Mouse (Mus musculus): ENCODE data around the gene Cytip. TPM values are rescaled to one million over a fixed set of nuclear protein-coding genes. Genes with fewer than 3 reads are reported as not detected.

Cytip gene
- polyA plus RNA-seq, 1 experiment from 2014 or later: 2.2 TPM

DNA sequence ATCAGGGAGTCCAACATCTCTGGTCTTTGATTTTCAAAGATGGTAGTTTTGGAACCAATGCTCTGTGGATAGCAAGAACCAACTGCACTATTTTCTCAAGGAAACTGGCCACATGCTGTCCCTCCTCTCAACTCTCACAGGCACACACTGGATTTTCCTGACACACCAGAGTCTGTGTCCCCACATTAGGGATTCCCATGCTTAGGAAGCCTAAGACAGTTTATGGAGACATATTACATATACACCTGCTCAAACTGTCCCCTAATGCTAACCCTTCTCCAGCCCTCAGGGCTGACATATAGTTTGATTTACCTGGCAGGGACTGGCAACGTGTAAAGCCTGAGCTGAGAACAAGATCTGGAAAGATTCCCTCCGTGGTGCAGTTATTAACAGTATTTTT lies 37.2 kb downstream of the Cytip start:
- no peak for ATAC-seq (ENCODE audit: insufficient read depth, low FRiP score)
- no peak overlapping the region for H3K27ac ChIP-seq (ENCODE audit: low read length)
- WGBS: 76% methylated on average over 2 of the region's 2 CpGs

DNA sequence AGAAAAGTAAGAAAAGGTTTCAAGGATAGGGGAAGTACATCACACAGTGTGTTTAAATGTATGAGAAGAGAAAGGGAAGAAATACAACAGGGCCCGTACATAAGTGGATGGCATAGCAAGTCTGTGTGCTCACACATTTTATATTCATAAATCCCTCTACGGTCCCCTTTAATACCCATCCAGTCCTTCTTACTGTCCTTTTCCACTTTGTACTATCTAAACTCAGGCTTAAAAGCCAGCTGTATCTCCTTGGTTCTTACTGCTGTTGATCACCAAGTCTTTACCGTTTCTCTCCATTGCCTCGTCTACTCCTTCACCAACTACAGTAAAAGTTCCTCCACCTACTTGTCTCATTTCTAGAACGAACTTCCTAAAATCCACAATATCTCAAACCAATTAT lies 37.9 kb downstream of the Cytip start:
- no peaks in the 10 kb centered on the region for H3K4me1 ChIP-seq (ENCODE audit: control insufficient read depth, insufficient read depth, low read length)
- 90% methylated on average over 5 of the region's 5 CpGs for WGBS
- H3K4me3 ChIP-seq (replicated peaks; ENCODE audit: low read length): no peak overlapping the region
- H3K9me3 ChIP-seq (replicated peaks; ENCODE audit: control insufficient read depth, low read length): no peaks in the 10 kb centered on the region
- no peaks in the 10 kb centered on the region for H3K36me3 ChIP-seq (ENCODE audit: control insufficient read depth, insufficient read depth, low read length)
- no peak overlapping the region for H3K27ac ChIP-seq (ENCODE audit: low read length)
- no peak overlapping the region for H3K9ac ChIP-seq (ENCODE audit: low read length)
- ATAC-seq (ENCODE audit: insufficient read depth, low FRiP score): no peak
- no peaks in the 10 kb centered on the region for H3K27me3 ChIP-seq (ENCODE audit: control insufficient read depth, insufficient read depth, low read length)
- H3K4me2 ChIP-seq (ENCODE audit: low read depth, low read length): no peak overlapping the region

More for the DNA sequence above, 37.2 kb downstream of the Cytip start:
- Histone ChIP-seq H3K4me3 (replicated peaks; ENCODE audit: low read length) (no peak overlapping the region), H3K9ac (ENCODE audit: low read length) (no peak overlapping the region), H3K4me1 (ENCODE audit: control insufficient read depth, insufficient read depth, low read length) (no peaks in the 10 kb centered on the region), H3K4me2 (ENCODE audit: low read depth, low read length) (no peak overlapping the region), H3K27me3 (ENCODE audit: control insufficient read depth, insufficient read depth, low read length) (no peaks in the 10 kb centered on the region), H3K9me3 (replicated peaks; ENCODE audit: control insufficient read depth, low read length) (no peaks in the 10 kb centered on the region), H3K36me3 (ENCODE audit: control insufficient read depth, insufficient read depth, low read length) (no peaks in the 10 kb centered on the region)

DNA sequence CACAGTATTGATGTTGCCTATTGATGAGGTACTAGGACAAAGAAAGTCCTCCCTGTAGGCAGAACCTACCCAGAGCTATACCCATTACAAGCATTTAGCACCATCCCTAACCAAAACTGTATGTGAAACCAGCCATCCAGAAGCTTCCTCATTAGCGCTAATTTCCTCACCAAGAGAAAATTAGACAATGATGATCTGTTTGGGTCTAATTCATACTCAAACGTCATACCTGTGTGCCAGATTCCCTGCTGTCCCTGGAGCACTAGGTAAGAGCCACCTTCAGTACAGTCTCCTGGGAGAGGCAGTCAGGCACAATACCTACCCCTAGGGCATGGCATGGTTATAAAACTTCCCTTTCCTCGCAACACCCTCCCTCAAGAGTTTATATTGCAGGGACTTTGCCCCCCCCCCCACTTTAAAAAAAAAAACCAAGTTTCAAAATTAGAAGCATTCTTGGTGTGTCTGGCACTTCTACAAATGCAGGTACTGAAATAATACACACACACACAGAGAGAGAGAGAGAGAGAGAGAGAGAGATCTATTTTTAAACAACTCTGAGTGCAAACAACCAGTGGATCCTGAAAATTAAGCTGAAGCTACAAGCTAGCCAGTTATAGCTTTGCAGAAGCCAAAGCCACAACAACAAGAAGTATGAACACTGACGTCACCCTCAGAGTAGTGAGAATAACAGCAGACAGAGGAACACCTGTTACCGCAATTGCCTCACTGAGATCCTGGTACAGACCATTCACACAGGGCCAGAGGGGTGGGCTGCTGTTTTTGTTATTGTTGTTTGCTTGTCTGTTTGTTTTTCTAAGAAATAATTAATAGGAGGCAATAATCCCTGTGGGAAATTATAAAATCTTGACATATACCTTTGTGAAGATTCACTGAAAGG lies 38.6 kb downstream of the Cytip start:
- H3K27me3 ChIP-seq (ENCODE audit: control insufficient read depth, insufficient read depth, low read length): no peaks in the 10 kb centered on the region
- no peak overlapping the region for H3K4me3 ChIP-seq (replicated peaks; ENCODE audit: low read length)
- 80% methylated on average over 5 of the region's 5 CpGs for WGBS
- H3K4me1 ChIP-seq (ENCODE audit: control insufficient read depth, insufficient read depth, low read length): no peaks in the 10 kb centered on the region
- H3K4me2 ChIP-seq (ENCODE audit: low read depth, low read length): no peak overlapping the region
- no peak for ATAC-seq (ENCODE audit: insufficient read depth, low FRiP score)
- no peak overlapping the region for H3K9ac ChIP-seq (ENCODE audit: low read length)
- no peak overlapping the region for H3K27ac ChIP-seq (ENCODE audit: low read length)
- no peaks in the 10 kb centered on the region for H3K36me3 ChIP-seq (ENCODE audit: control insufficient read depth, insufficient read depth, low read length)
- H3K9me3 ChIP-seq (replicated peaks; ENCODE audit: control insufficient read depth, low read length): no peaks in the 10 kb centered on the region

DNA sequence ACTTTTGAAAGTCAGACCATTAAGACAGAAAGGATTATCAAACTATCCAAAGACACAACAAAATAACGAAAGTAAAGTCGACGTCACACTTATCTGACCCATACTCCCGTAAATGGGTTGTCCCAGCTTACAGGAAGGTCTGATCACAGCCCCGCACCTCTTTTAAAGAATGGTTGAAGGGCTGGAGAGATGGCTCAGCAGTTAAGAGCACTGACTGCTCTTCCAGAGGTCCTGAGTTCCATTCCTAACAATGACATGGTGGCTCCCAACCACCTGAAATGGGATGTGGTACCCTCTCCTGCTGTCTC lies 39.3 kb downstream of the Cytip start:
- no peak for ATAC-seq (ENCODE audit: insufficient read depth, low FRiP score)
- 73% methylated on average over 5 of the region's 5 CpGs for WGBS
- no peak overlapping the region for H3K4me2 ChIP-seq (ENCODE audit: low read depth, low read length)
- H3K9me3 ChIP-seq (replicated peaks; ENCODE audit: control insufficient read depth, low read length): no peaks in the 10 kb centered on the region
- H3K4me3 ChIP-seq (replicated peaks; ENCODE audit: low read length): no peak overlapping the region
- H3K4me1 ChIP-seq (ENCODE audit: control insufficient read depth, insufficient read depth, low read length): no peaks in the 10 kb centered on the region
- no peaks in the 10 kb centered on the region for H3K36me3 ChIP-seq (ENCODE audit: control insufficient read depth, insufficient read depth, low read length)
- no peak overlapping the region for H3K9ac ChIP-seq (ENCODE audit: low read length)
- no peaks in the 10 kb centered on the region for H3K27me3 ChIP-seq (ENCODE audit: control insufficient read depth, insufficient read depth, low read length)
- H3K27ac ChIP-seq (ENCODE audit: low read length): no peak overlapping the region

DNA sequence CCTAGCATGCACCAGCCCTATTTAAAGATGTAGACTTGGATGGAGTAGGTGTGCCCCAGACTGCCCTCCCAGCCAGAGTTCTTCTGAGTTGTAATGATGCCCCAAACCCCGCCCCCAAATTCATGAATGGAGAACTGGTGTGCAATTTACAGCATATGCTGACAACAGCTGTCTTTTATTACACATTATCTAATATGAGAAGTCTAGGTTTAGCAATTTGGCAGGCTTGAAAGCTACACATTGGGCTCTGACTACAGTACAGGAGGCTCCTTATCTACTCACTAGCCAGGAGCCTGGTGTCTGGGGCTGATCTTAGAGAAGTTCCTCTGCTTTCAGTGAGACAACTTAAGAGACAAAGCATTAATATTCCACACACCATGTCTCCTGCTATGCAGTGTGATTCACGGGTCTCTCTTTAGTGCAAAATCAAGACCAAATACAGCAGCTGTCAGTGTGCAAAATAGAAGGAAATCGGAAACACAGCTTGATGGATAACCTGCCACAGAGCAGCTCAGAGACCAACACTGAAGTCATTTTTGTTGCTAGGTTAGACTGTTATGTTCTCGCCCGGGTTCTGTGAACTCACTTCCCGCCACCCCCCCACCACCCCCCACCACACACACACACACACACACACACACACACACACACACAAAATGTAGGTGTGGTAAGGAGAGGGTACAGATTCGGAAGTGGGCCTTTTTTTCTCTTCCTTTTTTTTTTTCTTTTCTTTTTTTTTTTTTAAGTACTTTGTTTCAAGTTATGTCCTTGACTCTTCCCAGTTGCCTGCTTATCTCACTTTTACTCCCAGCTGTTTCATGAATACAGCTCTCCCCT lies 39.8 kb downstream of the Cytip start:
- no peak overlapping the region for H3K4me3 ChIP-seq (replicated peaks; ENCODE audit: low read length)
- no peaks in the 10 kb centered on the region for H3K4me1 ChIP-seq (ENCODE audit: control insufficient read depth, insufficient read depth, low read length)
- H3K9me3 ChIP-seq (replicated peaks; ENCODE audit: control insufficient read depth, low read length): no peaks in the 10 kb centered on the region
- H3K27ac ChIP-seq (ENCODE audit: low read length): no peak overlapping the region
- WGBS: 48% methylated on average over 7 of the region's 7 CpGs
- H3K9ac ChIP-seq (ENCODE audit: low read length): no peak overlapping the region
- no peak overlapping the region for H3K4me2 ChIP-seq (ENCODE audit: low read depth, low read length)
- ATAC-seq (ENCODE audit: insufficient read depth, low FRiP score): no peak
- H3K36me3 ChIP-seq (ENCODE audit: control insufficient read depth, insufficient read depth, low read length): no peaks in the 10 kb centered on the region
- H3K27me3 ChIP-seq (ENCODE audit: control insufficient read depth, insufficient read depth, low read length): no peaks in the 10 kb centered on the region

DNA sequence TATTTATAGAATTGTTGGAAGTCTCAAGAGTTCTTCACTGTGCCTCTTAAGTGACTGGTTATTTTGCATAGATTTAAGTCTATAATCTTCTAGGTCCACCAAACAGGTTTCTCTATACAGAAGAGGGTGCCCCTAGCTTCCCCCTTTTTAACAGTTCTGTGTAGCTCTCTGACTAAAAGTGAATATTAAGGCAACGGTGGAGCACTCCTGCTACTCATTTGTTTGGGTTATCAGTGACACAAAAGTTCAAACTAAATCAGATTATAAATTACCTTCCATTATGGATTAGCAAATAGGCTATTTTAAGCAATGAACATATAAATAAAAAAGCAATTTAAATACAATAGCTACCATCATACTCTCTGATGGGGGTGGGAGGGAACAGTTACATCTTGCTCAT lies 40.8 kb downstream of the Cytip start:
- ATAC-seq (ENCODE audit: insufficient read depth, low FRiP score): no peak
- Histone ChIP-seq H3K27ac (ENCODE audit: low read length) (no peak overlapping the region), H3K27me3 (ENCODE audit: control insufficient read depth, insufficient read depth, low read length) (no peaks in the 10 kb centered on the region), H3K9me3 (replicated peaks; ENCODE audit: control insufficient read depth, low read length) (no peaks in the 10 kb centered on the region), H3K4me3 (replicated peaks; ENCODE audit: low read length) (no peak overlapping the region), H3K9ac (ENCODE audit: low read length) (no peak overlapping the region), H3K4me2 (ENCODE audit: low read depth, low read length) (no peak overlapping the region), H3K36me3 (ENCODE audit: control insufficient read depth, insufficient read depth, low read length) (no peaks in the 10 kb centered on the region), H3K4me1 (ENCODE audit: control insufficient read depth, insufficient read depth, low read length) (no peaks in the 10 kb centered on the region)
- 25% methylated on average over 1 of the region's 1 CpGs for WGBS

DNA sequence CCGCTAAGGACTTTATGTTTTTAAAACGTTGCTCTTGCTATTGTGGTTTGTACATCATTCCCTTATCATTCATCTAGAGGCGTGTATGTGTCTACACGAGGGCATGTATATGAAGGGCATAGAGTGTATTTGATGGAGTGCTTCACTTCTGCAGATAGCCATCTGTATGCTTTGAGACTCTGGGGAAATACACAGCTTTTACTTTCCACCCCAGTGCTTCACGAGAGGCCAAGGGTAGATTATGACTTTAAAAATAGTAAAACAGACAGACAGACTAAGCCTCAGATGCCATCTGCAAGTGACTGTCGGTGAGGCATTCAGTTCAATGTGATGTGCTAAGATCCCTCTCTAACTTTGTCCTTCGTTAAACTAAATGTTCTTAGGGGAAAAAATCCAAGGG lies 41.6 kb downstream of the Cytip start:
- no peaks in the 10 kb centered on the region for H3K4me1 ChIP-seq (ENCODE audit: control insufficient read depth, insufficient read depth, low read length)

DNA sequence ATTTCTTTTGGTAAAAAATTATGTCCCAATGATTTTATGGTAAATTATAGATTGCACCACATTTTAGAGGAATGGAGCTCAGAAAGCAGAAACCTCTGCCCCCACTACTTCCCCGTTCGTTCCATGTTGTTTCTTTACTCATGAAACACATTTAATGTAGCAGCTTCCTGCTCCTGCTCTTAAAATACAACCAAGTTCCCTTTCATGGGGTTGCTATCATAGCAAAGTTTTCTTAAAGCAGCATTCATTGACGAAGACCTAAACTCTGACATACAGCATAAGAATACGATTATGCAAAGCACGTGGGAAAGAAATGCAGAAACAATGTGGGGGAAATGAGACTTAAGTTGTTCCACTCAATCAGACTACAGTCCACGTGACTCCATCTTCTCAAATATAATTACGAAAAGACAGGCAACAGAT lies 45.3 kb downstream of the Cytip start:
- no peaks in the 10 kb centered on the region for H3K9me3 ChIP-seq (replicated peaks; ENCODE audit: control insufficient read depth, low read length)
- no peaks in the 10 kb centered on the region for H3K36me3 ChIP-seq (ENCODE audit: control insufficient read depth, insufficient read depth, low read length)
- no peaks in the 10 kb centered on the region for H3K4me1 ChIP-seq (ENCODE audit: control insufficient read depth, insufficient read depth, low read length)
- no peak overlapping the region for H3K4me3 ChIP-seq (replicated peaks; ENCODE audit: low read length)
- no peak overlapping the region for H3K27ac ChIP-seq (ENCODE audit: low read length)
- H3K4me2 ChIP-seq (ENCODE audit: low read depth, low read length): no peak overlapping the region
- ATAC-seq (ENCODE audit: insufficient read depth, low FRiP score): no peak
- no peaks in the 10 kb centered on the region for H3K27me3 ChIP-seq (ENCODE audit: control insufficient read depth, insufficient read depth, low read length)
- 85% methylated on average over 7 of the region's 7 CpGs for WGBS
- no peak overlapping the region for H3K9ac ChIP-seq (ENCODE audit: low read length)

More for the DNA sequence above, 41.6 kb downstream of the Cytip start:
- WGBS: 69% methylated on average over 7 of the region's 7 CpGs
- Histone ChIP-seq H3K9ac (ENCODE audit: low read length) (no peak overlapping the region), H3K4me3 (replicated peaks; ENCODE audit: low read length) (no peak overlapping the region), H3K9me3 (replicated peaks; ENCODE audit: control insufficient read depth, low read length) (no peaks in the 10 kb centered on the region), H3K4me2 (ENCODE audit: low read depth, low read length) (no peak overlapping the region), H3K27ac (ENCODE audit: low read length) (no peak overlapping the region), H3K27me3 (ENCODE audit: control insufficient read depth, insufficient read depth, low read length) (no peaks in the 10 kb centered on the region), H3K36me3 (ENCODE audit: control insufficient read depth, insufficient read depth, low read length) (no peaks in the 10 kb centered on the region)
- ATAC-seq (ENCODE audit: insufficient read depth, low FRiP score): no peak

DNA sequence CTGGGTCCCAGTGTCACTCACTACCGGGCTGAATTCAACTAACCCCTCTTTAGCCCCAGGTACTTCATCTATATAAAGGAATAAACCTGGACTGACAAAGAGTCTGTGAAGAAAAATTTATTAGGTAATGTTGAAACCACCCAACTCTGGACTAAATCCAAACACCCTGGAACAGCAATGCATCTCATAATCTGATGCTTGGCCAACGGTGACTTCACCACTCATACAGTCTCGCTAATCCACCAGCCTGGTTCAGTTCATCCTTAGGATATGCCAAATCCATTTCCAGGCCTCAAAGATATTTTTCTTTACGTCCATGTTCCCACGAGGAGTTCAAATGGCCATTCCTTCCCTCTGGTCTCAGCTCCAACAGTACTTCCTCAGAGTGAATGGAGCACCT lies 48.8 kb downstream of the Cytip start:
- ATAC-seq (ENCODE audit: insufficient read depth, low FRiP score): no peak
- Histone ChIP-seq H3K27me3 (ENCODE audit: control insufficient read depth, insufficient read depth, low read length) (no peaks in the 10 kb centered on the region), H3K4me1 (ENCODE audit: control insufficient read depth, insufficient read depth, low read length) (no peaks in the 10 kb centered on the region), H3K36me3 (ENCODE audit: control insufficient read depth, insufficient read depth, low read length) (no peaks in the 10 kb centered on the region), H3K4me2 (ENCODE audit: low read depth, low read length) (no peak overlapping the region), H3K4me3 (replicated peaks; ENCODE audit: low read length) (no peak overlapping the region), H3K27ac (ENCODE audit: low read length) (no peak overlapping the region), H3K9me3 (replicated peaks; ENCODE audit: control insufficient read depth, low read length) (no peaks in the 10 kb centered on the region), H3K9ac (ENCODE audit: low read length) (no peak overlapping the region)
- WGBS: 84% methylated on average over 5 of the region's 5 CpGs

Measured in stomach, embryonic 16.5 days (tissue).